8 mouse cellular contexts compared by ENCODE assay signal in the genomic region with DNA sequence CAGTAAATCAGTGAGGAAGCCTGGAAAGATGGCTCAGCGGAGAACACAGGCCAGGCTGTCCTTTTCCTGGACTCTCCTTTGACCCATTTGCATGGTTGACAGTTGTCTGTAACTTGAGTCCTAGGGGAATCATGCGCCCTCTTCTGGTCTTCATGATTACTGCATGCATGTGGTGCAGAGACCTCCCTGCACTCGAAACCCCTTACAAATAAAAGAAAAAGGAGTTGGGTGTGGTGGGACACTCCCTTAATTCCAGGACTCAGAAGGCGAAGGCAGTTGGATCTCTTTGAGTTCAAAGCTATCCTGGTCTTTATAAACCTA. TPM values are rescaled to one million over a fixed set of nuclear protein-coding genes. Genes with fewer than 3 reads are reported as not detected.
DNase-seq lines count a peak whose midpoint lies in the region; ATAC-seq and TF ChIP-seq lines count a peak whose summit lies in the region.

No protein-coding gene starts in this region.

- 4% methylated on average over 4 of the region's 4 CpGs for WGBS in heart, embryonic 12.5 days
- WGBS in kidney, embryonic 16.5 days, result 2% methylated on average over 4 of the region's 4 CpGs
- WGBS in liver, adult 2 months, result 0% methylated on average over 4 of the region's 4 CpGs

- peak overlapping the region; percentile 95 for H3K4me3 ChIP-seq in erythroblast, embryonic 14.5 days (replicated peaks)
- H3K4me3 ChIP-seq in heart, embryonic 12.5 days, result peak overlapping the region; percentile 63
- peak overlapping the region; percentile 75 for H3K4me3 ChIP-seq in kidney, embryonic 16.5 days (ENCODE audit: low read length)
- H3K4me3 ChIP-seq in liver, adult 2 months (ENCODE audit: insufficient read depth, low read depth, low read length), result peak overlapping the region; percentile 77

- TF ChIP-seq CTCF in liver, adult 2 months (IDR thresholded peaks at IDR 0.05; ENCODE audit: low read depth, low read length), result peak; percentile 56; the same call in 1 of the 2 replicates

- peak; percentile 54 for ATAC-seq in CD4-positive, CD25-positive, alpha-beta regulatory T cell, adult 4 months
- ATAC-seq in heart, embryonic 12.5 days (ENCODE audit: insufficient number of reproducible peaks, low FRiP score), result peak; percentile 40; the same call in 1 of the 2 replicates
- ATAC-seq in kidney, embryonic 16.5 days (ENCODE audit: low FRiP score, low TSS enrichment), result peak; percentile 57
- ATAC-seq in monocyte, adult 5-6 weeks (replicated peaks; ENCODE audit: insufficient number of reproducible peaks, low FRiP score, low TSS enrichment, poor library complexity, severe bottlenecking), result peak; percentile 68

- H3K4me2 ChIP-seq in heart, embryonic 12.5 days, result peak overlapping the region; percentile 86
- peak overlapping the region; percentile 63 for H3K4me2 ChIP-seq in kidney, embryonic 16.5 days (replicated peaks; ENCODE audit: low read depth, low read length)

- H3K4me1 ChIP-seq in erythroblast, embryonic 14.5 days (ENCODE audit: control insufficient read depth), result peaks cover 51% of the 10 kb centered on the region
- H3K4me1 ChIP-seq in heart, embryonic 12.5 days (replicated peaks), result peaks cover 8% of the 10 kb centered on the region
- peaks cover 10% of the 10 kb centered on the region for H3K4me1 ChIP-seq in kidney, embryonic 16.5 days (ENCODE audit: insufficient read depth, low read length)
- H3K4me1 ChIP-seq in liver, adult 2 months (ENCODE audit: control insufficient read depth, insufficient read depth, low read length), result peaks cover 8% of the 10 kb centered on the region

- H3K9me3 ChIP-seq in erythroblast, embryonic 14.5 days (ENCODE audit: control insufficient read depth, low read length), result no peaks in the 10 kb centered on the region
- no peaks in the 10 kb centered on the region for H3K9me3 ChIP-seq in heart, embryonic 12.5 days (replicated peaks)
- no peaks in the 10 kb centered on the region for H3K9me3 ChIP-seq in kidney, embryonic 16.5 days (ENCODE audit: low read length)

- peaks cover 6% of the 10 kb centered on the region; the same call in 1 of the 2 replicates for H3K79me2 ChIP-seq in liver, adult 2 months (ENCODE audit: control insufficient read depth, insufficient read depth, low read length)

- DNase-seq in brain, embryonic 18.5 days (ENCODE audit: low read depth, low spot score), result peak; percentile 40
- DNase-seq in liver, adult 2 months (ENCODE audit: extremely low read depth, low read depth, low spot score), result peak; percentile 86
- DNase-seq in spleen, postnatal 36 days (ENCODE audit: low spot score in 2 of 2), result peak; percentile 77 to 82

- TF ChIP-seq POLR2A in liver, adult 2 months (IDR thresholded peaks at IDR 0.05; ENCODE audit: extremely low read depth, insufficient read depth, low read length), result no peak

- H3K9ac ChIP-seq in heart, embryonic 12.5 days, result peak overlapping the region; percentile 76
- H3K9ac ChIP-seq in kidney, embryonic 16.5 days (replicated peaks; ENCODE audit: low read length), result peak overlapping the region; percentile 87
- peak overlapping the region; percentile 81 for H3K9ac ChIP-seq in liver, adult 2 months (ENCODE audit: low read depth, low read length)

- H3K36me3 ChIP-seq in erythroblast, embryonic 14.5 days (ENCODE audit: control insufficient read depth), result peaks cover 31% of the 10 kb centered on the region
- H3K36me3 ChIP-seq in heart, embryonic 12.5 days, result peaks cover 20% of the 10 kb centered on the region
- H3K36me3 ChIP-seq in kidney, embryonic 16.5 days (ENCODE audit: insufficient read depth, low read length), result peaks cover 21% of the 10 kb centered on the region
- peaks cover 14% of the 10 kb centered on the region for H3K36me3 ChIP-seq in liver, adult 2 months (ENCODE audit: control insufficient read depth, insufficient read depth, low read length)

- peak overlapping the region; percentile 65 for H3K27ac ChIP-seq in heart, embryonic 12.5 days (ENCODE audit: poor library complexity, severe bottlenecking)
- peak overlapping the region; percentile 70 for H3K27ac ChIP-seq in kidney, embryonic 16.5 days (ENCODE audit: low read length)
- peak overlapping the region; percentile 90 for H3K27ac ChIP-seq in liver, adult 2 months (replicated peaks; ENCODE audit: insufficient read depth, low read depth, low read length)

- no peaks in the 10 kb centered on the region for H3K27me3 ChIP-seq in erythroblast, embryonic 14.5 days (ENCODE audit: control insufficient read depth)
- no peaks in the 10 kb centered on the region for H3K27me3 ChIP-seq in heart, embryonic 12.5 days (replicated peaks)
- H3K27me3 ChIP-seq in kidney, embryonic 16.5 days (ENCODE audit: insufficient read depth, low read length), result no peaks in the 10 kb centered on the region
- H3K27me3 ChIP-seq in liver, adult 2 months (ENCODE audit: control insufficient read depth, insufficient read depth, low read length), result no peaks in the 10 kb centered on the region

RNA-seq across cellular contexts. Expression of gene Mars, which starts 0.7 kb away (rescaled TPM):
- polyA plus RNA-seq in CD4-positive, CD25-positive, alpha-beta regulatory T cell, adult 4 months (2017; shearing (Covaris generic)), result 10 to 100 TPM; 20.4 to 33.2 TPM
- 12.0 and 17.1 TPM in 2 replicates for polyA plus RNA-seq in erythroblast, embryonic 14.5 days (2012)
- 107 and 110 TPM in 2 replicates for polyA plus RNA-seq in heart, embryonic 12.5 days (2016; fragmentation: Nextera tagmentation; extraction: Ambion mirVana)
- 115 and 123 TPM in 2 replicates for polyA plus RNA-seq in kidney, embryonic 16.5 days (2015; fragmentation: Nextera tagmentation; extraction: Ambion mirVana)
- 59.6 and 67.3 TPM in 2 replicates for total RNA-seq in liver, adult 2 months (2014; rRNA removed)
- polyA plus RNA-seq in liver, adult 2 months (2012; rRNA removed), result 65.6 and 70.7 TPM in 2 replicates
- total RNA-seq in monocyte, adult 5-6 weeks (2017), result 56.6 to 72.2 TPM (median 64.5 TPM) in 3 replicates

RNA-seq across cellular contexts. Expression of gene Arhgap9, which starts 9.4 kb away (rescaled TPM):
- polyA plus RNA-seq in CD4-positive, CD25-positive, alpha-beta regulatory T cell, adult 4 months (2017; shearing (Covaris generic)), result 100 to 1,000 TPM in 1 of 2 experiments, 10 to 100 TPM in 1; 92.4 to 118 TPM
- polyA plus RNA-seq in erythroblast, embryonic 14.5 days (2012), result 0.06 and 0.16 TPM in 2 replicates
- polyA plus RNA-seq in heart, embryonic 12.5 days (2016; fragmentation: Nextera tagmentation; extraction: Ambion mirVana), result 0.89 and 1.8 TPM in 2 replicates
- 2.5 and 2.6 TPM in 2 replicates for polyA plus RNA-seq in kidney, embryonic 16.5 days (2015; fragmentation: Nextera tagmentation; extraction: Ambion mirVana)
- 1.5 and 2.0 TPM in 2 replicates for total RNA-seq in liver, adult 2 months (2014; rRNA removed)
- 1.8 and 2.1 TPM in 2 replicates for polyA plus RNA-seq in liver, adult 2 months (2012; rRNA removed)
- 101 to 125 TPM (median 109 TPM) in 3 replicates for total RNA-seq in monocyte, adult 5-6 weeks (2017)

RNA-seq across cellular contexts. Expression of gene Mbd6, which starts 23.5 kb away (rescaled TPM):
- 10 to 100 TPM in 1 of 2 experiments, 1 to 10 TPM in 1; 4.0 to 14.7 TPM for polyA plus RNA-seq in CD4-positive, CD25-positive, alpha-beta regulatory T cell, adult 4 months (2017; shearing (Covaris generic))
- polyA plus RNA-seq in erythroblast, embryonic 14.5 days (2012), result 33.5 and 35.5 TPM in 2 replicates
- 13.6 and 14.6 TPM in 2 replicates for polyA plus RNA-seq in heart, embryonic 12.5 days (2016; fragmentation: Nextera tagmentation; extraction: Ambion mirVana)
- 13.3 and 14.8 TPM in 2 replicates for polyA plus RNA-seq in kidney, embryonic 16.5 days (2015; fragmentation: Nextera tagmentation; extraction: Ambion mirVana)
- 1.0 and 2.6 TPM in 2 replicates for total RNA-seq in liver, adult 2 months (2014; rRNA removed)
- 14.4 and 19.2 TPM in 2 replicates for polyA plus RNA-seq in liver, adult 2 months (2012; rRNA removed)
- 4.2 to 15.5 TPM (median 12.1 TPM) in 3 replicates for total RNA-seq in monocyte, adult 5-6 weeks (2017)

RNA-seq across cellular contexts. Expression of gene Gli1, which starts 29.5 kb away (rescaled TPM):
- under 1 TPM; 0.19 to 0.75 TPM for polyA plus RNA-seq in CD4-positive, CD25-positive, alpha-beta regulatory T cell, adult 4 months (2017; shearing (Covaris generic))
- polyA plus RNA-seq in erythroblast, embryonic 14.5 days (2012), result not detected in 2 replicates
- 0.31 and 0.41 TPM in 2 replicates for polyA plus RNA-seq in heart, embryonic 12.5 days (2016; fragmentation: Nextera tagmentation; extraction: Ambion mirVana)
- polyA plus RNA-seq in kidney, embryonic 16.5 days (2015; fragmentation: Nextera tagmentation; extraction: Ambion mirVana), result 7.5 and 9.5 TPM in 2 replicates
- not detected in 2 replicates for total RNA-seq in liver, adult 2 months (2014; rRNA removed)
- 0.04 TPM in 2 replicates for polyA plus RNA-seq in liver, adult 2 months (2012; rRNA removed)
- total RNA-seq in monocyte, adult 5-6 weeks (2017), result not detected in 3 replicates

RNA-seq across cellular contexts. Expression of gene Inhbe, which starts 41.9 kb away (rescaled TPM):
- polyA plus RNA-seq in CD4-positive, CD25-positive, alpha-beta regulatory T cell, adult 4 months (2017; shearing (Covaris generic)), result not detected
- not detected in 2 replicates for polyA plus RNA-seq in erythroblast, embryonic 14.5 days (2012)
- polyA plus RNA-seq in heart, embryonic 12.5 days (2016; fragmentation: Nextera tagmentation; extraction: Ambion mirVana), result not detected in 2 replicates
- 0.08 TPM in 1 of 2 replicates, not detected in the other for polyA plus RNA-seq in kidney, embryonic 16.5 days (2015; fragmentation: Nextera tagmentation; extraction: Ambion mirVana)
- 4.8 and 7.5 TPM in 2 replicates for total RNA-seq in liver, adult 2 months (2014; rRNA removed)
- polyA plus RNA-seq in liver, adult 2 months (2012; rRNA removed), result 20.8 and 22.6 TPM in 2 replicates
- total RNA-seq in monocyte, adult 5-6 weeks (2017), result not detected in 3 replicates

Comparison
In these comparisons a context has a peak if more than half of its experiments do, and no peak if none do; other contexts are left out.
1. Peak in every context shown above with its lines: DNase-seq, ATAC-seq, H3K4me3 ChIP-seq and H3K27ac ChIP-seq.
2. RNA of gene Arhgap9, which starts 9.4 kb away (polyA plus RNA-seq): 92.4 to 118 TPM in CD4-positive, CD25-positive, alpha-beta regulatory T cell, adult 4 months; 2.5 to 2.6 TPM in kidney, embryonic 16.5 days, 1.8 to 2.1 TPM in liver, adult 2 months, 0.89 to 1.8 TPM in heart, embryonic 12.5 days and 0.06 to 0.16 TPM in erythroblast, embryonic 14.5 days; every median in the first group is over 10 times any median in the second.